Mouse (Mus musculus) liver, adult 2 months (tissue): ENCODE measurements around the gene Appl1.

ENCODE experiments used
- CTCF ChIP-seq: fragments of 200-500 bp; IDR thresholded peaks from 2 replicates; pipeline ENCODE4 v1.5.1; 2011; ENCODE audit warnings: low read depth, low read length, control low read depth
- POLR2A ChIP-seq: fragments of 200-500 bp; IDR thresholded peaks from 2 replicates; pipeline ENCODE4 v1.6.1; 2011; ENCODE audit warnings: low read length, control low read depth; ENCODE audit not compliant: insufficient read depth; ENCODE audit errors: extremely low read depth

DNA sequence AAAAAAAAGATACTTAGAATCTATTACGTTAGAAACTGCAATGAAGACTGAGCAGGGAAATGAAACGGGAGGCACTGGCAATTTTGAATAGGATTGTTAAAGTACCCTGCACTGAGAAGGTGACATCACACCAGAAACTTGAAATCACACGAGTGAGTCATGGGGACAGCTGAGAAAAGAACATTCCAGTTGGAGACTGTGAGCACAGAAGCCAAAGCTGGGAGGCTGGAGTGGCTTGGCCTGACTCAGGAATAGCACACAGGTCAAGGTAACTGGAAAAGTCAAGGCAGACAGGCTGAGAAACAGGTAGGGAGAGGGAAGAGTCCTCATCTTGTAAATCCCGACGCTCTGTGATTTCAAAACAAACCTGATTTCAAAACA is 11.1 kb upstream of the Appl1 start:
- TF ChIP-seq CTCF (no peak), POLR2A (no peak)
